Mouse (Mus musculus): ENCODE measurements around the gene Pigc.

- no peak for TF ChIP-seq CTCF (IDR thresholded peaks at IDR 0.05; ENCODE audit: borderline replicate concordance, insufficient read depth, low read depth, low read length)
- TF ChIP-seq POLR2A (IDR thresholded peaks at IDR 0.05; ENCODE audit: borderline replicate concordance, insufficient read depth, low read length) = no peak
These were observed 1.1 kb upstream of the Pigc start for GRCm38 (mm10) chr1:161967936-161968335.
